Mouse (Mus musculus) heart, adult 9 months (tissue): ENCODE data around the gene Ptp4a2.
"Not testable (repeated sequence)": the region's sequence is repeated elsewhere in the genome, so short reads cannot be mapped to it uniquely, and the experiment has no call there.

ENCODE experiments used
- DNase-seq, 2 experiments: peaks; one replicate each; pipeline ENCODE4 v3.0.0; 2022; ENCODE audit warnings: low spot score in 2 of 2

The Ptp4a2 gene

GRCm38 (mm10) chr4:129884041-129884930 lies 73.3 kb downstream of the Ptp4a2 start:
- DNase-seq, result peak in 1 of 2 experiments; percentile 16

GRCm38 (mm10) chr4:129889661-129890060 lies 78.6 kb downstream of the Ptp4a2 start:
- DNase-seq, result no peak

- no peak for DNase-seq
Measured at GRCm38 (mm10) chr4:129890094-129890493, 79.1 kb downstream of the Ptp4a2 start.

GRCm38 (mm10) chr4:129894861-129895260 lies 83.8 kb downstream of the Ptp4a2 start:
- DNase-seq, result no peak

GRCm38 (mm10) chr4:129898815-129899214 lies 87.8 kb downstream of the Ptp4a2 start:
- DNase-seq, result not testable (repeated sequence)
